Mouse (Mus musculus) liver, embryonic 14.5 days (tissue): ENCODE results near the gene Defa26. TPM values are rescaled to one million over a fixed set of nuclear protein-coding genes. Genes with fewer than 3 reads are reported as not detected.
"Not testable (repeated sequence)": the region's sequence is repeated elsewhere in the genome, so short reads cannot be mapped to it uniquely, and the experiment has no call there.

Experiments used
- ATAC-seq: fragments of 200-750 bp; cut with Nextera tagmentation; 2 replicates; pipeline ENCODE4 v1.8.0; 2017; ENCODE audit warnings: moderate number of reproducible peaks, mild to moderate bottlenecking, moderate library complexity; ENCODE audit not compliant: insufficient read depth
- DNase-seq, 3 experiments: peaks; one replicate each; pipeline ENCODE4 v3.0.0-alpha.2; 2012 to 2013; ENCODE audit warnings: low read depth in 3 of 3, low spot score in 3 of 3
- H3K27ac ChIP-seq: fragments of 300-500 bp; sonication (generic); 2 replicates; pipeline ENCODE4 v1.5.1; 2014; ENCODE audit warnings: moderate library complexity, mild to moderate bottlenecking, control low read depth, inconsistent platforms
- H3K27me3 ChIP-seq: fragments of 300-500 bp; sonication (generic); 2 replicates; pipeline ENCODE4 v1.6.1; 2014; ENCODE audit warnings: mild to moderate bottlenecking, low read length, moderate library complexity; ENCODE audit not compliant: control insufficient read depth, insufficient read depth
- H3K36me3 ChIP-seq: fragments of 300-500 bp; sonication (generic); replicated peaks from 2 replicates; pipeline ENCODE4 v1.6.1; 2014; ENCODE audit warnings: low read depth; ENCODE audit not compliant: control insufficient read depth, insufficient read depth
- H3K4me1 ChIP-seq, 2 experiments: fragments of 200-500 bp in 1 of 2; fragments of 300-500 bp in 1 of 2; sonication (generic) in 1 of 2; replicated peaks; 2 replicates each; pipeline ENCODE4 v1.6.1; 2012 to 2014; ENCODE audit warnings: antibody characterized with exemption in 1 of 2, inconsistent platforms in 1 of 2, low read length in 1 of 2; ENCODE audit not compliant: control insufficient read depth in 2 of 2, insufficient read depth in 2 of 2
- H3K4me2 ChIP-seq: fragments of 300-500 bp; sonication (generic); 2 replicates; pipeline ENCODE4 v1.6.1; 2014; ENCODE audit warnings: low read depth, mild to moderate bottlenecking, control low read depth, moderate library complexity
- H3K4me3 ChIP-seq, 2 experiments: fragments of 200-500 bp in 1 of 2; fragments of 300-500 bp in 1 of 2; sonication (generic) in 1 of 2; 2 replicates each; pipeline ENCODE4 v1.5.1; 2012 to 2014; ENCODE audit warnings: low read depth in 2 of 2, low read length in 2 of 2, mild to moderate bottlenecking in 2 of 2, control low read depth in 1 of 2, inconsistent platforms in 1 of 2, moderate library complexity in 1 of 2; ENCODE audit not compliant: insufficient read depth in 1 of 2
- H3K9ac ChIP-seq: fragments of 300-500 bp; sonication (generic); replicated peaks from 2 replicates; pipeline ENCODE4 v1.6.1; 2014; ENCODE audit warnings: mild to moderate bottlenecking, control low read depth, moderate library complexity
- H3K9me3 ChIP-seq: fragments of 300-500 bp; sonication (generic); 2 replicates; pipeline ENCODE4 v1.6.1; 2016; ENCODE audit warnings: low read length, mixed read lengths; ENCODE audit not compliant: control insufficient read depth
- WGBS: fragments of 180-500 bp; shearing (Covaris S2); extraction: QIAGEN DNeasy Blood & Tissue Kit; methylation state at CpG from one replicate; pipeline ENCODE4 v1.1.7; 2014; ENCODE audit not compliant: insufficient replicate concordance; 5-methylcytosine and 5-hydroxymethylcytosine counted together
- polyA plus RNA-seq, 2 experiments: library from polyadenylated mRNA; depleted of rRNA in 1 of 2; stranded (reverse) in 1 of 2; unstranded in 1 of 2; fragments of >200 nt; fragmentation: Nextera tagmentation in 1 of 2; extraction: Ambion mirVana in 1 of 2; gene quantifications; 2 replicates each; pipeline versions ENCODE4 v1.2.1 to v1.2.3; 2012 to 2014

Defa26 gene
- polyA plus RNA-seq (2012; rRNA removed) (not detected in 2 replicates), polyA plus RNA-seq (2014; fragmentation: Nextera tagmentation; extraction: Ambion mirVana) (not detected in 2 replicates)

GRCm38 (mm10) chr8:21617883-21618282 is at the start of gene Defa26:
Defa26 (plus strand) TSS chr8:21618183.
- not testable (repeated sequence) for H3K27ac ChIP-seq, H3K27me3 ChIP-seq, DNase-seq, H3K4me2 ChIP-seq, H3K4me3 ChIP-seq, H3K9me3 ChIP-seq, H3K9ac ChIP-seq, H3K4me1 ChIP-seq, H3K36me3 ChIP-seq, ATAC-seq
- no CpG with 5 or more reads among the region's 1 CpGs for whole genome bisulfite sequencing

GRCm38 (mm10) chr8:21582706-21583105 is 35.3 kb upstream of the Defa26 start, which contains the start of gene Defa28:
Defa28 (plus strand) TSS chr8:21583006.
- no CpG with 5 or more reads among the region's 1 CpGs for WGBS
- H3K27me3 ChIP-seq, H3K9me3 ChIP-seq, H3K9ac ChIP-seq, H3K4me2 ChIP-seq, H3K36me3 ChIP-seq, DNase-seq, ATAC-seq, H3K27ac ChIP-seq, H3K4me1 ChIP-seq, H3K4me3 ChIP-seq: not testable (repeated sequence)

- not testable (repeated sequence) for H3K27me3 ChIP-seq, H3K4me3 ChIP-seq, DNase-seq, H3K4me2 ChIP-seq, H3K36me3 ChIP-seq, ATAC-seq, H3K4me1 ChIP-seq, H3K27ac ChIP-seq, H3K9me3 ChIP-seq, H3K9ac ChIP-seq
- no CpG with 5 or more reads among the region's 1 CpGs for WGBS
These were observed 23.6 kb upstream of the Defa26 start, which contains the start of gene Gm7861 for GRCm38 (mm10) chr8:21594408-21594807. Gm7861 (minus strand) TSS chr8:21594508.

GRCm38 (mm10) chr8:21655480-21655879 is 37.5 kb downstream of the Defa26 start, which contains the start of gene Defa17:
Defa17 (plus strand) TSS chr8:21655780.
- not testable (repeated sequence) for H3K9ac ChIP-seq, H3K4me3 ChIP-seq, H3K9me3 ChIP-seq, ATAC-seq, H3K4me2 ChIP-seq, H3K27ac ChIP-seq, H3K4me1 ChIP-seq, H3K27me3 ChIP-seq, H3K36me3 ChIP-seq, DNase-seq
- WGBS, result no CpG with 5 or more reads among the region's 2 CpGs

GRCm38 (mm10) chr8:21665497-21665896 is 47.5 kb downstream of the Defa26 start, which contains the start of gene Defa34:
Defa34 (plus strand) TSS chr8:21665797.
- not testable (repeated sequence) for H3K4me1 ChIP-seq, H3K27ac ChIP-seq, H3K36me3 ChIP-seq, H3K4me3 ChIP-seq, H3K27me3 ChIP-seq, H3K9ac ChIP-seq, H3K4me2 ChIP-seq, H3K9me3 ChIP-seq, DNase-seq, ATAC-seq
- 43% methylated on average over 1 of the region's 1 CpGs for WGBS

Other genes with a start within 250 kb of the Defa26 start
- gene Defa2, start 239.7 kb upstream of the Defa26 start, polyA plus RNA-seq (2012; rRNA removed), result not detected in 2 replicates
- gene Defa2, start 239.7 kb upstream of the Defa26 start, polyA plus RNA-seq (2014; fragmentation: Nextera tagmentation; extraction: Ambion mirVana), result not detected in 2 replicates
- not detected in 2 replicates for gene Defa33, start 226.4 kb upstream of the Defa26 start, polyA plus RNA-seq (2012; rRNA removed)
- not detected in 2 replicates for gene Defa33, start 226.4 kb upstream of the Defa26 start, polyA plus RNA-seq (2014; fragmentation: Nextera tagmentation; extraction: Ambion mirVana)
- not detected in 2 replicates for gene Defa36, start 190.8 kb upstream of the Defa26 start, polyA plus RNA-seq (2012; rRNA removed)
- not detected in 2 replicates for gene Defa36, start 190.8 kb upstream of the Defa26 start, polyA plus RNA-seq (2014; fragmentation: Nextera tagmentation; extraction: Ambion mirVana)
- not detected in 2 replicates for gene Gm7849, start 161.6 kb upstream of the Defa26 start, polyA plus RNA-seq (2012; rRNA removed)
- not detected in 2 replicates for gene Gm7849, start 161.6 kb upstream of the Defa26 start, polyA plus RNA-seq (2014; fragmentation: Nextera tagmentation; extraction: Ambion mirVana)
- not detected in 2 replicates for gene Defa20, start 108.9 kb upstream of the Defa26 start, polyA plus RNA-seq (2012; rRNA removed)
- gene Defa20, start 108.9 kb upstream of the Defa26 start, polyA plus RNA-seq (2014; fragmentation: Nextera tagmentation; extraction: Ambion mirVana), result not detected in 2 replicates
- not detected in 2 replicates for gene Defa32, start 89.2 kb upstream of the Defa26 start, polyA plus RNA-seq (2012; rRNA removed)
- not detected in 2 replicates for gene Defa32, start 89.2 kb upstream of the Defa26 start, polyA plus RNA-seq (2014; fragmentation: Nextera tagmentation; extraction: Ambion mirVana)
- gene Defa37, start 52.8 kb upstream of the Defa26 start, polyA plus RNA-seq (2012; rRNA removed), result not detected in 2 replicates
- not detected in 2 replicates for gene Defa37, start 52.8 kb upstream of the Defa26 start, polyA plus RNA-seq (2014; fragmentation: Nextera tagmentation; extraction: Ambion mirVana)
- not detected in 2 replicates for gene Defa28, start 35.2 kb upstream of the Defa26 start, polyA plus RNA-seq (2012; rRNA removed)
- not detected in 2 replicates for gene Defa28, start 35.2 kb upstream of the Defa26 start, polyA plus RNA-seq (2014; fragmentation: Nextera tagmentation; extraction: Ambion mirVana)
- gene Gm7861, start 23.7 kb upstream of the Defa26 start, polyA plus RNA-seq (2012; rRNA removed), result not detected in 2 replicates
- gene Gm7861, start 23.7 kb upstream of the Defa26 start, polyA plus RNA-seq (2014; fragmentation: Nextera tagmentation; extraction: Ambion mirVana), result not detected in 2 replicates
- not detected in 2 replicates for gene Defa17, start 37.6 kb downstream of the Defa26 start, polyA plus RNA-seq (2012; rRNA removed)
- gene Defa17, start 37.6 kb downstream of the Defa26 start, polyA plus RNA-seq (2014; fragmentation: Nextera tagmentation; extraction: Ambion mirVana), result not detected in 2 replicates
- gene Defa34, start 47.6 kb downstream of the Defa26 start, polyA plus RNA-seq (2012; rRNA removed), result not detected in 2 replicates
- not detected in 2 replicates for gene Defa34, start 47.6 kb downstream of the Defa26 start, polyA plus RNA-seq (2014; fragmentation: Nextera tagmentation; extraction: Ambion mirVana)
- gene AY761184, start 85.5 kb downstream of the Defa26 start, polyA plus RNA-seq (2012; rRNA removed), result not detected in 2 replicates
- gene AY761184, start 85.5 kb downstream of the Defa26 start, polyA plus RNA-seq (2014; fragmentation: Nextera tagmentation; extraction: Ambion mirVana), result not detected in 2 replicates
- not detected in 2 replicates for gene Defa24, start 116.3 kb downstream of the Defa26 start, polyA plus RNA-seq (2012; rRNA removed)
- gene Defa24, start 116.3 kb downstream of the Defa26 start, polyA plus RNA-seq (2014; fragmentation: Nextera tagmentation; extraction: Ambion mirVana), result not detected in 2 replicates
- not detected in 2 replicates for gene Defb50, start 205.4 kb downstream of the Defa26 start, polyA plus RNA-seq (2012; rRNA removed)
- not detected in 2 replicates for gene Defb50, start 205.4 kb downstream of the Defa26 start, polyA plus RNA-seq (2014; fragmentation: Nextera tagmentation; extraction: Ambion mirVana)
- gene Defb2, start 221.7 kb downstream of the Defa26 start, polyA plus RNA-seq (2012; rRNA removed), result not detected in 2 replicates
- not detected in 2 replicates for gene Defb2, start 221.7 kb downstream of the Defa26 start, polyA plus RNA-seq (2014; fragmentation: Nextera tagmentation; extraction: Ambion mirVana)
- gene Defb10, start 240.7 kb downstream of the Defa26 start, polyA plus RNA-seq (2012; rRNA removed), result not detected in 2 replicates
- gene Defb10, start 240.7 kb downstream of the Defa26 start, polyA plus RNA-seq (2014; fragmentation: Nextera tagmentation; extraction: Ambion mirVana), result not detected in 2 replicates